ENCODE assay signal across 9 mouse cellular contexts in genomic region chr6:88786732-88787445, GRCm38 (mm10). TPM values are rescaled to one million over a fixed set of nuclear protein-coding genes. Genes with fewer than 3 reads are reported as not detected.
DNase-seq lines count a peak whose midpoint lies in the region; ATAC-seq and TF ChIP-seq lines count a peak whose summit lies in the region.
"Had no signal": no experiment of that assay in that cellular context is flagged by ENCODE, and none has a peak within 500 bp of the region (broad histone marks: within the 10 kb centered on the region; RNA-seq: fewer than 3 reads in every experiment).

No protein-coding gene starts in this region.

- peak; percentile 56; the same call in 1 of the 2 replicates for TF ChIP-seq POLR2A in cerebellum, adult 2 months (IDR thresholded peaks at IDR 0.05; ENCODE audit: borderline replicate concordance, insufficient read depth, low read length)

- TF ChIP-seq CTCF in layer of hippocampus, adult 2 months (conservative IDR thresholded peaks at IDR 0.05) = no peak
- no peak for TF ChIP-seq CTCF in cerebellum, adult 2 months (IDR thresholded peaks at IDR 0.05; ENCODE audit: borderline replicate concordance, insufficient read depth, low read depth, low read length)

- peaks cover 65% of the 10 kb centered on the region for H3K4me1 ChIP-seq in cerebellum, adult 2 months (ENCODE audit: control insufficient read depth, insufficient read depth, low read length)
- peaks cover 90% of the 10 kb centered on the region for H3K4me1 ChIP-seq in liver, embryonic 13.5 days (replicated peaks)

- H3K9ac ChIP-seq in liver, embryonic 13.5 days = 0 out of 2 replicates have a peak overlapping the region, but pooled peaks have one; percentile 2
- H3K9ac ChIP-seq: liver, embryonic 15.5 days had no signal

- H3K4me3 ChIP-seq in layer of hippocampus, adult 2 months = no peak overlapping the region
- H3K4me3 ChIP-seq in cerebellum, adult 2 months (replicated peaks; ENCODE audit: insufficient read depth, low read depth, low read length) = no peak overlapping the region
- no peak overlapping the region for H3K4me3 ChIP-seq in liver, embryonic 13.5 days (replicated peaks)
- H3K4me3 ChIP-seq: liver, embryonic 15.5 days had no signal

- intact Hi-C loops in gastrocnemius, postnatal 14 days (cut with DNase I; ENCODE audit: low total_unique reads) = no loop called here

- peaks cover 8% of the 10 kb centered on the region; the same call in 1 of the 2 replicates for H3K36me3 ChIP-seq in liver, embryonic 13.5 days

- peak overlapping the region; percentile 86 for H3K27ac ChIP-seq in layer of hippocampus, adult 2 months
- H3K27ac ChIP-seq in cerebellum, adult 2 months (ENCODE audit: insufficient read depth, low read length) = peak overlapping the region; percentile 94
- peak overlapping the region; percentile 94; the same call in 1 of the 2 replicates for H3K27ac ChIP-seq in liver, embryonic 13.5 days
- H3K27ac ChIP-seq: liver, embryonic 15.5 days had no signal

- H3K9me3 ChIP-seq in liver, embryonic 13.5 days (replicated peaks) = no peaks in the 10 kb centered on the region
- H3K9me3 ChIP-seq: liver, embryonic 15.5 days had no signal

- no peak for ATAC-seq in liver, embryonic 13.5 days (ENCODE audit: low read depth)
- ATAC-seq in CD4-positive, CD25-positive, alpha-beta regulatory T cell, adult 4 months = no peak

- no peak overlapping the region for H3K4me2 ChIP-seq in liver, embryonic 13.5 days
- H3K4me2 ChIP-seq: liver, embryonic 15.5 days had no signal

- WGBS in cerebellum, adult 2 months = 23% methylated on average over 15 of the region's 15 CpGs
- 78% methylated on average over 15 of the region's 15 CpGs for WGBS in liver, embryonic 13.5 days (ENCODE audit: insufficient replicate concordance)

- no peaks in the 10 kb centered on the region for H3K27me3 ChIP-seq in cerebellum, adult 2 months (ENCODE audit: control insufficient read depth, insufficient read depth, low read length)
- H3K27me3 ChIP-seq in liver, embryonic 13.5 days = 0 out of 2 replicates have a peak, but pooled peaks cover 4% of the 10 kb centered on the region
- H3K27me3 ChIP-seq: liver, embryonic 15.5 days had no signal

- DNase-seq in layer of hippocampus, adult 2 months (ENCODE audit: low spot score in 2 of 2) = no peak
- no peak for DNase-seq in layer of hippocampus, postnatal 36 days
- DNase-seq in cerebellum, adult 2 months = peak; percentile 87 to 93
- DNase-seq in gastrocnemius, postnatal 14 days = peak; percentile 72
- no peak for DNase-seq in liver, embryonic 13.5 days
- DNase-seq in thymus, postnatal 25 days = no peak
- DNase-seq in natural killer cell, adult 2 months (ENCODE audit: low spot score in 2 of 2) = no peak

RNA-seq across cellular contexts. Expression of gene Abtb1, which starts 54.9 kb away (rescaled TPM):
- 10 to 100 TPM; 33.4 to 37.1 TPM for total RNA-seq in layer of hippocampus, adult 2 months (2021)
- 10 to 100 TPM; 29.7 to 30.6 TPM for total RNA-seq in layer of hippocampus, postnatal 36 days (2021)
- 116 TPM in 2 replicates for polyA plus RNA-seq in cerebellum, adult 2 months (2012; rRNA removed)
- total RNA-seq in gastrocnemius, postnatal 14 days (2021) = 10 to 100 TPM; 17.8 to 18.2 TPM
- 45.5 and 46.5 TPM in 2 replicates for polyA plus RNA-seq in liver, embryonic 13.5 days (2015; fragmentation: Nextera tagmentation; extraction: Ambion mirVana)
- polyA plus RNA-seq in CD4-positive, CD25-positive, alpha-beta regulatory T cell, adult 4 months (2017; shearing (Covaris generic)) = 100 to 1,000 TPM in 1 of 2 experiments, 10 to 100 TPM in 1; 71.0 to 112 TPM

Comparison
In these comparisons a context has a peak if more than half of its experiments do, and no peak if none do; other contexts are left out.
1. DNase-seq: peak in cerebellum, adult 2 months (2 of 2) and gastrocnemius, postnatal 14 days (single experiment); none in layer of hippocampus, adult 2 months (0 of 2), layer of hippocampus, postnatal 36 days (0 of 2), liver, embryonic 13.5 days (single experiment), thymus, postnatal 25 days (single experiment) and natural killer cell, adult 2 months (0 of 2).
2. Peak in every context shown above with its lines, with median percentiles within 50 percentile points of each other: H3K27ac ChIP-seq.